Mouse (Mus musculus) macrophage (primary cell): ENCODE results near the gene Myo1e. TPM values are rescaled to one million over a fixed set of nuclear protein-coding genes. Genes with fewer than 3 reads are reported as not detected.

Experiments used
- H3K27ac ChIP-seq: fragments of 350-480 bp; formaldehyde crosslinking; 2 replicates; pipeline ENCODE4 v1.9.0; 2021
- H3K36me3 ChIP-seq: fragments of 350-480 bp; formaldehyde crosslinking; 2 replicates; pipeline ENCODE4 v1.9.0; 2021; ENCODE audit errors: inconsistent target
- H3K4me3 ChIP-seq: fragments of 350-480 bp; formaldehyde crosslinking; 2 replicates; pipeline ENCODE4 v1.9.0; 2021; ENCODE audit errors: inconsistent target
- H3K79me2 ChIP-seq: fragments of 350-480 bp; formaldehyde crosslinking; 2 replicates; pipeline ENCODE4 v1.9.0; 2021; ENCODE audit errors: inconsistent target
- WGBS: methylation state at CpG from one replicate; pipeline ENCODE4 v1.1.7; 2026; ENCODE audit warnings: inconsistent platforms; ENCODE audit not compliant: missing documents; 5-methylcytosine and 5-hydroxymethylcytosine counted together
- polyA plus RNA-seq: library from polyadenylated mRNA; stranded (reverse); fragments of 250-400 nt; gene quantifications from 3 replicates; pipeline ENCODE4 v1.2.4, GENCODE M21; 2018; ENCODE audit warnings: inconsistent platforms

Myo1e gene
- polyA plus RNA-seq, 1 experiment from 2014 or later = 98.2 TPM

DNA sequence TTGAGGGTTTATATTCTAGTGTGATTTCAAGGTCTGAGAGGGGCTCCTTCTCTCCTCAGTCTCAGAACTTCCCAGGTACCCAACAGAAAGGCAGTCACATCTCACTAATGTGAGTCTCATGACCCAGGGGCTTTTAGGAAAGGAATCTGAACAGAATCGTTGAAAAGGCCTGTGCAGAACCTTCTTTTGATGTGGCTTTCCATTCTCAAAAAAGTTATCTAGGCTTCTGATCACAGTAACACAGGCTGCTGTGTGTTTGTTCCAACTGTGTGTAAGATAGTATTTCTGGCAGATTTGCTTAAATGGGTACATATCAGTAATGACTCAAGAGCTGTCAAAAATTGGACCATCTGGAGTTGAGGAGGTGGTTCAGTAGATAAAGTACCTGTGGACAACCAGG is 102.9 kb downstream of the Myo1e start:
- no peaks in the 10 kb centered on the region for H3K79me2 ChIP-seq
- H3K36me3 ChIP-seq = peaks cover 9% of the 10 kb centered on the region; the same call in 1 of the 2 replicates
- H3K4me3 ChIP-seq = no peak overlapping the region
- 69% methylated on average over 1 of the region's 1 CpGs for WGBS
- H3K27ac ChIP-seq = no peak overlapping the region

DNA sequence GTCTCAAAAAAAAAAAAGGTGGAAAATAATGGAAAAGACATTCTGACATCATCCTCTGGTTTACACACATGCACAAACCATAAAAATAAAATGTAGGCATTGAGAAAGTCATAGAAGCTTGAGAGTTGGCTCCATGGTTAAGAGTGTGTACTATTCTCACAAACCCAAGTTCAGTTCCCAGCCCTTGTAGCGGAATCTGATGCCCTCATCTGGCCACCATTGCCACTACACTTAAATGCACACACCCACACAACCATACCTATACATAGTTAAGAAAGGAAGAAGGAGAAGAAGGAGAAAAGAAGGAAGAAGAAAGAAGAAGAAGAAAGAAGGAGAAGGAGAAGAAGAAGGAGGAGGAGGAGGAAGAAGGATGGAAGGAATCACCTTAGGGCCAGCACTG is 106.9 kb downstream of the Myo1e start:
- 100% methylated on average over 1 of the region's 1 CpGs for WGBS
- Histone ChIP-seq H3K4me3 (no peak overlapping the region), H3K79me2 (no peaks in the 10 kb centered on the region), H3K36me3 (peaks cover 9% of the 10 kb centered on the region; the same call in 1 of the 2 replicates), H3K27ac (no peak overlapping the region)

DNA sequence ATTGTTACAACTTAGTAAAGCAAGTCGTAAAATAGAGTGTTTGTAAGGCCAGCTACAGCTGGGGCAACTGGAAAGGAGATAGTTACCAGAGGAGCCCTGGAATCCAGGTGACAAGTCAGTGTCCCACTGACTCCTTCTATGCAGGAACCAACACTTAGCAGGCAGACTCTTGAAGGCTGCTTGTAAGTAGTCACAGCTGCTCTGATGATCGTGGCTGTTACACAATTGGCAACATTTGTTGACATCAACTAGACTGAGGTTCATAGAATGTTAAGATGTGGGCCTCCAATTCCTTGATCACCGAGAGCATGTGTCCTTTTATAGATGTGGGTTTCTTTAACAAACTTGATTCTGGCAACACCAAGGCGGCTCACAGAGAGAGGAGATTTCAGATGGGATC is 108.0 kb downstream of the Myo1e start:
- no peaks in the 10 kb centered on the region; the same call in 1 of the 2 replicates for H3K36me3 ChIP-seq
- 91% methylated on average over 4 of the region's 4 CpGs for WGBS

DNA sequence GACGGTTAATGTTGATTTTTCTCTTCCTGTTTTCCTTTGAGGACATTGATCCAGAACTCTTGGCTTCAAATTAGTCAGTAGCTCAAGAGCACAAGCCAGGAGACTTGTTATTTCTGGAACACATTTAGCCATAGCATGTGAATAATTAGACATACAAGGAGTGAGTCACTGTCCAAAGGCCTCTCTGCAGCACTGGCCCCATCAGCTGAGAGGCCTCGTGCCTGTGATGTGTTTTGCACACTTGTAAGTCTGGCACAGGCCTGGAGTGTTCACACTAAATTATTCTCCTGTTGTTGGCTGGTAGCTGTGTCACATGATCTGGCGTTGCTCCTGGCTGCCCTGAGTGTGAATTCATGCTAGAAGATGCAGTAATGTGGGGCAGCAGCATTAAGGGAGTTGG is 111.5 kb downstream of the Myo1e start:
- Histone ChIP-seq H3K79me2 (no peaks in the 10 kb centered on the region), H3K27ac (peak overlapping the region; percentile 65), H3K4me3 (no peak overlapping the region), H3K36me3 (no peaks in the 10 kb centered on the region)
- 69% methylated on average over 3 of the region's 3 CpGs for WGBS

More for the DNA sequence above, 108.0 kb downstream of the Myo1e start:
- Histone ChIP-seq H3K79me2 (no peaks in the 10 kb centered on the region), H3K4me3 (no peak overlapping the region), H3K27ac (no peak overlapping the region)

DNA sequence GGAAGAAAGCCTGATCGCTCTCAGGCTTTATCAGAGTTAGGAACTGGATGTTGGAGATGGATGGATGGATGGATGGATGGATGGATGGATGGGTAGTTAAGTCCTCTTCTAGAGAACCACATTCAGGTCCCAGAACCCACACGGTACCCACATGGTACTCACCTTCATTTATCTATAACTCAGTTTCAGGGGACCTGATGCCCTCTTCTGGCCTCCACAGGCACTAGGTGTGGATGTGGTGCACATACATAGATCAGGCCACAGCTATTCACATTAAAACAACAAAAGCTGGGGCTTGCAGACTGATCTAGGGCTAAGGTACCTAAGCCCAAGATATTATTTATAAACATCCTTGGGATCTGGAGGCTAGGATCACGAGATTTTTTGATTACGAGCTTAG is 117.2 kb downstream of the Myo1e start:
- Histone ChIP-seq H3K4me3 (no peak overlapping the region), H3K27ac (no peak overlapping the region), H3K36me3 (peaks cover 7% of the 10 kb centered on the region; the same call in 1 of the 2 replicates), H3K79me2 (no peaks in the 10 kb centered on the region)
- WGBS = 97% methylated on average over 4 of the region's 4 CpGs

DNA sequence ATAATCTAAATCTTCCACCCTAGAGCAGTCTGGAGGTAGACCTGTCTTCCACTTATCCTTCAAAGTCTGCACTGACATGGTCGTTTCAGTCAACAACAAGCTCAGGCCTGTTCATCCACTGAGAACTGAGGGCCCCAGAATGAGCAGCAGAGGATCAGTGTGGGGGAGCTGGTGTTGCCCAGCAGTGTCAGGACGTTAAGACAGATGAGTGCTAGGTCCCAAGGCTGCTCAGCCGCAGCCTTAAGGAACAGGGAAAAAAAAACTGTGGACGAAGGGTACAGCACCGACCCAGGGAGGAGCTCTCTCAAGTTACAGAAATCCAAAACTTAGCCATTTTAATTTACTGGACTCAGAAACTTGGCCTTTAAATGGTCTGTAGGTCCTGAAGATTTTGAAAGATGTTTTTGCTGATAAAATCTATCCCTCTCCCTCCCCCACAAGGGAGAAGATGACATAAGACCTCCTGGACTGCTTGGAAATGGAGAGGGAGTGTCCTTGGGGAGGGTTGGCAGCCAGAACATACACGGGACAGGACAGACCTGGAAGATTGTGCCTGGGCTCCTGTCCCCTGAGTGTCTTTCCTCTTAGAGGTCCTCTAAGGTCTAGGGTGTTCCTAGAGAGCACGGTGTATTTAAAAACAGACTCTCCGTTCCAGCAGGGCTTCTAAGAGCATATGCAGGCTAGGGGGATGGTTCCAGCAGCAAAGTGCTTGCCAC is 118.9 kb downstream of the Myo1e start:
- WGBS = 86% methylated on average over 7 of the region's 8 CpGs
- Histone ChIP-seq H3K27ac (no peak overlapping the region), H3K79me2 (no peaks in the 10 kb centered on the region), H3K4me3 (no peak overlapping the region), H3K36me3 (peaks cover 7% of the 10 kb centered on the region; the same call in 1 of the 2 replicates)

DNA sequence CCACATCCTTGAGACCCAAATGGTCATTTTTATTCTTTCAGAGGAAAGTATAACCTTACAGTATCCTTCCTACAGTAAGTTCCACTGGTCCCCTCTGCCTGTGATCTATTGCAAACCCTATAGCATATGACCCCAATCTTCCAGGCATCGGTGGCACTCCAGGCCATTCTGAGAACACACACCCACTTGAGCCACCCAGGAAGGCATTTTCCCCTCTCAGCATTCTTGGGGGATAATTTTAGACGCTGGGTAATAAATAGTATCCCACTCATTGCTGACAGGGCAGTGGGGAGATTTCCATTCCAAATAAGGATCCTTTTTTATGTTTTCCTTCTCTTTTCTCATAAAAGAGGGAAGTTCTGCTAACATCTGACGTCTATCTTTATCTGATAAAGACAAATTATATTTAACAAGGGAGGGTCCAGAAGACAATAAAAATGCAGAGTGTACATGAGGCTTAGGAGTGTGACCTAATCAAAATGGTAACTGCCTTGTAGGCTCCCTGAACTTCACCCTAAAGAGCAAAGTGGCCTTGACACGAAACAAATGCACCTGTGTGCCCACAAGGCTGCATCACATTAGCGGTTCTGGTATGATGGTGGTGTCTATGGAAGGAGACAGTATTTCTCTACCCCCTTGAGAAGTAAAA is 121.2 kb downstream of the Myo1e start:
- no peaks in the 10 kb centered on the region for H3K79me2 ChIP-seq
- peaks cover 7% of the 10 kb centered on the region; the same call in 1 of the 2 replicates for H3K36me3 ChIP-seq
- H3K4me3 ChIP-seq = no peak overlapping the region
- peak overlapping the region; percentile 81 for H3K27ac ChIP-seq
- 47% methylated on average over 5 of the region's 5 CpGs for WGBS

DNA sequence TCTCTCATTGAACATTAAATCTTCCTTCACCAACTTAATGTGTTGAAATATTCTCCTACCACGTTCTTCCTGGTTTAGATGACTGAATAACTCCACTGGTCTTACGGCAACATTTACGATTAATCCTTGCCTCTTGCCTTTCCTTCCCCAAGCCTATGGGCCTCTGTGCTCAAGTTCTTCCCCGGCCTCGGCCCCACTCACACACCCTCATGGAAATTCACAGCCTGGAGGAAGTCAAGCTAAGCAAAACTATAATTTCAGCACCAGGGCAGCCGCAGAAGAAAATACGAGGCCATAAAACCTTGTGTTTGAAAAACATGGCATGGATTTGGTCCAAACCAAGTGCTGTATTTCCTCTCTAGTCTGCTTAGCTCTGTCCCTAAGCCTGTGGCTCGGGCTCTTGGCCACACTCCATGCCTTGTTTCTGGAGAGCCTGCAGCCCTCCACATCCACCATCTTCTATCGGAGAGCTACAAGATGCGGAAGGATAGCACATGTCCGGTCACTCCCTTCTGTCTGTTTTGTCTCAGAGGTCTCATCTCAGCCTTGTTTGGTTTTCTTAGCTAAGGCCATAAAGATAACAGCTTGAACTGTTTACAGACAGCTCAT is 124.7 kb downstream of the Myo1e start:
- Histone ChIP-seq H3K4me3 (no peak overlapping the region), H3K79me2 (no peaks in the 10 kb centered on the region), H3K36me3 (peaks cover 17% of the 10 kb centered on the region), H3K27ac (no peak overlapping the region)
- 65% methylated on average over 11 of the region's 11 CpGs for WGBS

DNA sequence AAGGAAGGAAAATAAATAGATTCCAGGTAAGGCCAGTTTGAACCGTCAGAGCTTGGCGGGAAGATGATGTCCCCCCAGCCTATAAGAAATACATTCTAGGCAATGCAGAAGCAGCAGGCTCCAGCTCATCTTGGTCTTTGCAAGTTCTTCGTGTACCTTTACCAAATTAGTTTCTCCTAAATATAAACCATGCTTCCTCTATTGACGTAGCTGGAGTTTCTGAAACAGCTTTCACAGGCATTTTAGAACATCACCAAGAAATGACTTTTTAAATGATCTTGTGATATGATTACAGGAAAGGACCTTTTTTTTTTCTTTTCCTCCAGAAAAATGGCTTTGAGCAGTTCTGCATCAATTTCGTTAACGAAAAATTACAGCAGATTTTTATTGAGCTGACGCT is 131.2 kb downstream of the Myo1e start:
- H3K36me3 ChIP-seq = peaks cover 80% of the 10 kb centered on the region
- 90% methylated on average over 7 of the region's 7 CpGs for WGBS
- H3K4me3 ChIP-seq = no peak overlapping the region
- H3K79me2 ChIP-seq = no peaks in the 10 kb centered on the region
- no peak overlapping the region for H3K27ac ChIP-seq

DNA sequence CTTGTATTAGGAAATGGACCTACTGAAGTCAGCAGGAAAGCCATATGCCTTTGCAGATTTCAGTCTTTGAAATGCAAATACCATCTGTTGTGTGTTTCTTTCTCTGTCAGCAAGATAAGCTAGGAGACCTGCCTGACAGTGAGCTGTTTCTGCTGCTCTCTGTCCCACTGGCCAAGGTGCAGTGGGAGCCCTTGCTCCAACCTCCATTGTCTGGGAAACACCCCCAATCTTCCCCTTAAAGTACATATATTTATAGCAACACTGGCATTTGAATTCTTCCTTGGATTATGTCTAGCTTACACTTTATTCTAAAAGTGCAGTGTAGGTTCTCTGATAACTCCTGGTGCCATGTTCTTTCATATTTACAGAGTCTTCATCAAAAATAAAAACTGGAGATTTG is 131.7 kb downstream of the Myo1e start:
- peaks cover 85% of the 10 kb centered on the region for H3K36me3 ChIP-seq
- no peak overlapping the region for H3K4me3 ChIP-seq
- no peak overlapping the region for H3K27ac ChIP-seq
- no peaks in the 10 kb centered on the region for H3K79me2 ChIP-seq

DNA sequence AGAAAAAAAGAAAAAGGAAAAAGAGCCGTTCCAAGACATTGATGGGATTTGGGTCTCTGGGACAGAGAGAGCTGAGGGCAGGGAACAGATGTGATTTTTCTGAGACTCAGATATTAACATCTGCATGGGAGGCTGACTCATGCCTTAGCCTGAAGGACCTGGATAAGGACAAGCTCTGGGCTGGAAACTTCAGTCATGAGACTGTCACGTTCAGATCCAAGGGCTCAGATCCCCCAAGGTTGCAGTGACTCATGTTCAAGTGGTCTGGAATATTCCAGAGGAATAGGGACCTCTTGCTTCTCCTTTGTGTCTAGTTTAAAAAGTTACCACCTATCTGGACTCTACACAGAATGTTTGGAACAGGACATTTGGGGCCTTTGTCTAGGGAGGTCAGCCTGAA is 142.1 kb downstream of the Myo1e start:
- no peak overlapping the region for H3K4me3 ChIP-seq
- H3K79me2 ChIP-seq = no peaks in the 10 kb centered on the region
- WGBS = 86% methylated on average over 2 of the region's 2 CpGs
- H3K36me3 ChIP-seq = peaks cover 51% of the 10 kb centered on the region
- no peak overlapping the region for H3K27ac ChIP-seq

DNA sequence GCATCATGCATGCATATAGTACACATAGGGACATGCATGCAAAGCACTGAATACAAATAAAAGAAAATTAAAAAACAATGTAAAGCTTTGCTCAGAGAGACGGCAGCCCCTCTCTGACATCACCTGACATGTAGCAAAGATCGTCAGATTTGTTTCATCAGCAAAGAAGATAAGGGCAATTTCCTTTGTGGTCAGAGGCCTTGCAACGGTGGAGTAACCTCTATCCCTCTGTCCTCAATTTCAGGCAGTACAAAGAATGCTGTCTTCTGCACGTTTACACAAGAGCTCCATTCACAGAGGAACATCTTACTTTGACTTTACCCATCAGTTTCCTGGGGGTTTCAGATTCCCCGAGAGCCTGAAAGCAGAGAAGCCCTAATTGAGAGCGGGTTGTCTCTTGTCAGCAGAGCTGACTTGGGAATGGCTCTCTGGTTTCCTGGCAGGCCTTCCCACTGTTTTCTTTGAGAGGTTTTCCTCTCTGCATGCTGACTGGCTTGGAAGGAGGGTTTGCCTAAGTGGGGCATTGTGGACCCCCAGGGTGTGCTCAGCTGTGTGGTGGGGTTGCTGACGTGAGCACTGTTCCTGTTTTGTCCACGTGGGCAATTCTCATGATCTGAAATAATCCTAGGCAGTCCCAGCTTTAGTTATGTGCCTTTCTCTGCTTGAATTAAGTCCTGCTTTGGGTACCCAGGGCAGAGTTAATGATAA is 144.6 kb downstream of the Myo1e start:
- WGBS = 21% methylated on average over 8 of the region's 8 CpGs
- H3K36me3 ChIP-seq = peaks cover 64% of the 10 kb centered on the region

DNA sequence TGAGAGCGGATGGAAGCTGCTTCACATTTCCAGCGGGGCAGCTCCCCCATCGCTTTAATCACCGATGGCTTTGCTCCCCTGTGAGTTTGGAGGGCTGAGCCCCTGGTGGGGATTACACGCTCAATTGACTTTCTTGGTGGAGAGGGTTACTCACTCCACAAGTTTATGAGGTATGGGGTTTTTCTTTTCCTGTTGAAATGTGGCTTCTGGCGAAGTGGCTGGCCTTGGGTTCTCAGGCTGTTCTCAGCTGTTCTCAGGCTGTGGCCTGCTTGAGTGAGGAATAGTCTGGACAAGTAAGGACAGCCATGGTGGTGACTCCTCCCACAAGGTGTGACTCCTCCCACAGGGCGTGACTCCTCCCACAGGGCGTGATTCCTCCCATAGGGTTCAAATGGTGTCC is 149.1 kb downstream of the Myo1e start:
- Histone ChIP-seq H3K27ac (no peak overlapping the region), H3K79me2 (no peaks in the 10 kb centered on the region), H3K4me3 (no peak overlapping the region), H3K36me3 (peaks cover 62% of the 10 kb centered on the region)
- WGBS = 93% methylated on average over 8 of the region's 8 CpGs

More for the DNA sequence above, 144.6 kb downstream of the Myo1e start:
- no peak overlapping the region for H3K4me3 ChIP-seq
- H3K27ac ChIP-seq = no peak overlapping the region
- H3K79me2 ChIP-seq = no peaks in the 10 kb centered on the region

DNA sequence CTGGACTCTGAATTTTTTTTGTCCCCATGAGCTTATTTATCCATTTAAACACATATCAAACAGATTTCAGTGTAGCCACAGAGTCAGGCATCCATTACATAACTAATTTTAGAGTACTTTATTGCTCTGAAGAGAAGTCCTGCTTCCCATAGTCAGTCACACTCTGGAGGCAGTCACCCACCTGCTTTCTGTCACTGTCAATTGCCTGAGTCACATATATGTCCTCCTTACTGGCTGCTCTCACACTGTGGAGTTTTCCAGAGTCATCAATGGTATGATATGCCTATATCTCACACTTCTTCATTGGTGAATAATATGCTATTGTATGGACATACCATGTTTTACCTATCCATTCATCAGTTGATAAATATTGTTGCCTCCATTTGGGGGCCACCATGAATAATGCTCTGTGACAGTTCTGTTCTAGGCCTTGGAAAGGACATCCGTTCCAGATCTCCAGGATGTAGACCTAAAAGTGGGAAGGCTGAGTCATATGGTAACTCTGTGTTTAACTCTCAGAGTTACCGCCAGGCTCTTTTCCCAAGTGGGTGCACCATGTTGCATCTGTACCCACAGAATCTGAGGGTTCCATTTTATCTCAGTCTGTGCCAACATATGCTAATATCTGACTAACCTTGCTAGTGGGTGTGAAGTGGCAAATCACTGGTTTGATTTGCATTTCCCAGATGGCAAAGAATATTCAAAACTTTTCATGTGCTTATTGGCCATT is 152.4 kb downstream of the Myo1e start:
- H3K4me3 ChIP-seq = no peak overlapping the region
- WGBS = 100% methylated on average over 2 of the region's 2 CpGs
- H3K27ac ChIP-seq = no peak overlapping the region
- no peaks in the 10 kb centered on the region for H3K79me2 ChIP-seq
- peaks cover 54% of the 10 kb centered on the region for H3K36me3 ChIP-seq
